Mouse (Mus musculus) kidney, adult 2 months (tissue): ENCODE results near the gene Mblac1. TPM values are rescaled to one million over a fixed set of nuclear protein-coding genes. Genes with fewer than 3 reads are reported as not detected.

Experiments used
- DNase-seq: peaks from one replicate; pipeline ENCODE4 v3.0.0; 2021
- H3K27ac ChIP-seq: fragments of 200-500 bp; 2 replicates; pipeline ENCODE4 v1.5.1; 2012; ENCODE audit warnings: low read depth, low read length, control low read depth, inconsistent platforms; ENCODE audit not compliant: insufficient read depth
- H3K27me3 ChIP-seq: fragments of 200-500 bp; replicated peaks from 2 replicates; pipeline ENCODE4 v1.6.1; 2012; ENCODE audit warnings: mild to moderate bottlenecking, moderate library complexity, low read length, inconsistent platforms; ENCODE audit not compliant: control insufficient read depth, insufficient read depth
- H3K36me3 ChIP-seq: fragments of 200-500 bp; 2 replicates; pipeline ENCODE4 v1.6.1; 2012; ENCODE audit warnings: mild to moderate bottlenecking, moderate library complexity, low read length, inconsistent platforms; ENCODE audit not compliant: control insufficient read depth, insufficient read depth
- H3K4me1 ChIP-seq: fragments of 200-500 bp; 2 replicates; pipeline ENCODE4 v1.6.1; 2011; ENCODE audit warnings: low read length; ENCODE audit not compliant: control insufficient read depth, insufficient read depth
- H3K4me3 ChIP-seq: fragments of 200-500 bp; 2 replicates; pipeline ENCODE4 v1.5.1; 2011; ENCODE audit warnings: mild to moderate bottlenecking, low read depth, low read length, control low read depth; ENCODE audit not compliant: insufficient read depth
- CTCF ChIP-seq: fragments of 200-500 bp; conservative IDR thresholded peaks from 2 replicates; pipeline ENCODE4 v1.5.1; 2011; ENCODE audit warnings: low read depth, mild to moderate bottlenecking, control low read depth, low read length, moderate library complexity, mixed read lengths; ENCODE audit not compliant: insufficient read depth, insufficient read length
- POLR2A ChIP-seq: fragments of 200-500 bp; IDR thresholded peaks from one replicate; pipeline ENCODE4 v1.6.1; 2011; ENCODE audit warnings: low read depth, low read length, control low read depth
- WGBS: fragments of 180-500 bp; shearing (Covaris S2); methylation state at CpG from one replicate; pipeline ENCODE4 v1.1.7; 2018; 5-methylcytosine and 5-hydroxymethylcytosine counted together
- polyA plus RNA-seq: library from polyadenylated mRNA; depleted of rRNA; stranded (reverse); fragments of >200 nt; gene quantifications from 2 replicates; pipeline ENCODE4 v1.2.3, GENCODE M21; 2012

Mblac1 gene
- polyA plus RNA-seq, 1 experiment, result 3.6 TPM

- no peaks in the 10 kb centered on the region for H3K36me3 ChIP-seq
- H3K4me1 ChIP-seq, result 0 out of 2 replicates have a peak, but pooled peaks cover 3% of the 10 kb centered on the region
- H3K27ac ChIP-seq, result no peak overlapping the region
- TF ChIP-seq CTCF (no peak), POLR2A (no peak)
- DNase-seq, result peak; percentile 20
- H3K27me3 ChIP-seq, result no peaks in the 10 kb centered on the region
- no peak overlapping the region for H3K4me3 ChIP-seq
- WGBS, result 8% methylated on average over 2 of the region's 2 CpGs
Observed at GRCm38 (mm10) chr5:138219864-138220263, 25.8 kb downstream of the Mblac1 start.

GRCm38 (mm10) chr5:138222111-138222510, 28.0 kb downstream of the Mblac1 start:
- 0 out of 2 replicates have a peak, but pooled peaks cover 3% of the 10 kb centered on the region for H3K4me1 ChIP-seq
- H3K36me3 ChIP-seq, result no peaks in the 10 kb centered on the region
- H3K4me3 ChIP-seq, result no peak overlapping the region
- no peak overlapping the region for H3K27ac ChIP-seq
- H3K27me3 ChIP-seq, result no peaks in the 10 kb centered on the region
- WGBS, result 12% methylated on average over 4 of the region's 4 CpGs
- peak; percentile 92 for TF ChIP-seq CTCF
- no peak for TF ChIP-seq POLR2A
- peak; percentile 94 for DNase-seq

- DNase-seq, result no peak
- H3K4me3 ChIP-seq, result no peak overlapping the region
Observed at GRCm38 (mm10) chr5:138223287-138223686, 29.2 kb downstream of the Mblac1 start.

GRCm38 (mm10) chr5:138225700-138226099, 31.6 kb downstream of the Mblac1 start, which contains the start of gene Nxpe5:
TSS of gene Nxpe5 (plus strand) at chr5:138225898.
- WGBS, result 66% methylated on average over 2 of the region's 2 CpGs
- TF ChIP-seq POLR2A, result no peak
- TF ChIP-seq CTCF, result no peak
- Histone ChIP-seq H3K4me1 (no peaks in the 10 kb centered on the region), H3K27ac (no peak within 1 kb of the TSS), H3K36me3 (no peaks in the 10 kb centered on the region), H3K27me3 (no peaks in the 10 kb centered on the region), H3K4me3 (no peak within 1 kb of the TSS)
- no peak for DNase-seq

More at GRCm38 (mm10) chr5:138223287-138223686, 29.2 kb downstream of the Mblac1 start:
- no peak for TF ChIP-seq POLR2A
- Histone ChIP-seq H3K36me3 (no peaks in the 10 kb centered on the region), H3K27me3 (no peaks in the 10 kb centered on the region), H3K27ac (no peak overlapping the region), H3K4me1 (0 out of 2 replicates have a peak, but pooled peaks cover 3% of the 10 kb centered on the region)
- 53% methylated on average over 3 of the region's 3 CpGs for WGBS

GRCm38 (mm10) chr5:138226491-138226890, 32.4 kb downstream of the Mblac1 start:
- DNase-seq, result no peak
- TF ChIP-seq CTCF, result no peak
- TF ChIP-seq POLR2A, result no peak
- no peak overlapping the region for H3K27ac ChIP-seq
- no peaks in the 10 kb centered on the region for H3K27me3 ChIP-seq
- 81% methylated on average over 4 of the region's 4 CpGs for WGBS
- H3K4me3 ChIP-seq, result no peak overlapping the region
- no peaks in the 10 kb centered on the region for H3K36me3 ChIP-seq
- no peaks in the 10 kb centered on the region for H3K4me1 ChIP-seq

- 69% methylated on average over 2 of the region's 2 CpGs for WGBS
- no peak overlapping the region for H3K27ac ChIP-seq
- no peaks in the 10 kb centered on the region for H3K4me1 ChIP-seq
Observed at GRCm38 (mm10) chr5:138227367-138227766, 33.3 kb downstream of the Mblac1 start.

GRCm38 (mm10) chr5:138228026-138228425, 33.9 kb downstream of the Mblac1 start:
- DNase-seq, result peak; percentile 60
- H3K27ac ChIP-seq, result no peak overlapping the region
- TF ChIP-seq CTCF (peak; percentile 61), POLR2A (no peak)
- H3K4me1 ChIP-seq, result no peaks in the 10 kb centered on the region
- H3K27me3 ChIP-seq, result no peaks in the 10 kb centered on the region
- no peaks in the 10 kb centered on the region for H3K36me3 ChIP-seq
- H3K4me3 ChIP-seq, result no peak overlapping the region
- WGBS, result 53% methylated on average over 3 of the region's 3 CpGs

More at GRCm38 (mm10) chr5:138227367-138227766, 33.3 kb downstream of the Mblac1 start:
- no peak for TF ChIP-seq POLR2A
- TF ChIP-seq CTCF, result no peak
- Histone ChIP-seq H3K36me3 (no peaks in the 10 kb centered on the region), H3K4me3 (no peak overlapping the region), H3K27me3 (no peaks in the 10 kb centered on the region)
- DNase-seq, result peak; percentile 25
